Mouse (Mus musculus) ES-Bruce4 (cell line): ENCODE data around the gene Arhgap9. TPM values are rescaled to one million over a fixed set of nuclear protein-coding genes. Genes with fewer than 3 reads are reported as not detected.
A peak's percentile ranks its signal among the peaks of the same experiment; 100 is the strongest.

Experiments used
- H3K27ac ChIP-seq: 2 replicates; pipeline ENCODE4 v1.5.1; 2012; ENCODE audit warnings: low read length, inconsistent platforms; ENCODE audit not compliant: insufficient read depth
- H3K27me3 ChIP-seq: 2 replicates; pipeline ENCODE4 v1.6.1; 2012; ENCODE audit warnings: mild to moderate bottlenecking, low read length, inconsistent platforms; ENCODE audit not compliant: control insufficient read depth, poor library complexity, insufficient read depth, severe bottlenecking
- H3K36me3 ChIP-seq: 2 replicates; pipeline ENCODE4 v1.6.1; 2012; ENCODE audit warnings: inconsistent platforms, mild to moderate bottlenecking, low read length, moderate library complexity; ENCODE audit not compliant: control insufficient read depth, poor library complexity, insufficient read depth, severe bottlenecking
- H3K4me1 ChIP-seq: one replicate; pipeline ENCODE4 v1.8.1; 2011; ENCODE audit warnings: low read length; ENCODE audit not compliant: control insufficient read depth, insufficient read depth
- H3K4me3 ChIP-seq: 2 replicates; pipeline ENCODE4 v1.5.1; 2011; ENCODE audit warnings: low read depth, mild to moderate bottlenecking, low read length
- H3K9ac ChIP-seq: 2 replicates; pipeline ENCODE4 v1.6.1; 2012; ENCODE audit warnings: low read depth, mild to moderate bottlenecking, inconsistent platforms; ENCODE audit not compliant: poor library complexity, severe bottlenecking
- H3K9me3 ChIP-seq: replicated peaks from 2 replicates; pipeline ENCODE4 v1.6.1; 2012; ENCODE audit warnings: mild to moderate bottlenecking, low read length, inconsistent platforms; ENCODE audit not compliant: control insufficient read depth, poor library complexity, insufficient read depth, severe bottlenecking
- CTCF ChIP-seq: IDR thresholded peaks from one replicate; pipeline ENCODE4 v1.8.1; 2011; ENCODE audit warnings: low read depth, low read length
- EP300 ChIP-seq: IDR thresholded peaks from 2 replicates; pipeline ENCODE4 v1.6.1; 2011; ENCODE audit warnings: low read depth, low read length; ENCODE audit not compliant: insufficient read depth
- POLR2A ChIP-seq: IDR thresholded peaks from one replicate; pipeline ENCODE4 v1.8.1; 2011; ENCODE audit warnings: low read length; ENCODE audit not compliant: insufficient read depth
- polyA plus RNA-seq: library from polyadenylated mRNA; stranded (reverse); fragments of >200 nt; gene quantifications from 2 replicates; pipeline ENCODE4 v1.2.4, GENCODE M21; 2011; ENCODE audit warnings: low read depth; ENCODE audit not compliant: missing spikeins, insufficient read depth, insufficient read length

The Arhgap9 gene
- polyA plus RNA-seq, 1 experiment = 8.5 TPM

- Histone ChIP-seq H3K9me3 (peaks cover 11% of the 10 kb centered on the region), H3K4me1 (peaks cover 11% of the 10 kb centered on the region), H3K9ac (peak overlapping the region; percentile 57), H3K4me3 (peak overlapping the region; percentile 93), H3K36me3 (peaks cover 26% of the 10 kb centered on the region), H3K27ac (peak overlapping the region; percentile 70), H3K27me3 (no peaks in the 10 kb centered on the region)
- TF ChIP-seq EP300 = no peak
- no peak for TF ChIP-seq POLR2A
- no peak for TF ChIP-seq CTCF
Measured at GRCm38 (mm10) chr10:127290930-127291880, 30.6 kb upstream of the Arhgap9 start.

GRCm38 (mm10) chr10:127291881-127292638, 29.7 kb upstream of the Arhgap9 start:
- Histone ChIP-seq H3K27me3 (no peaks in the 10 kb centered on the region), H3K9me3 (peaks cover 12% of the 10 kb centered on the region), H3K36me3 (peaks cover 34% of the 10 kb centered on the region), H3K9ac (no peak overlapping the region), H3K4me3 (peak overlapping the region; percentile 11; the same call in 1 of the 2 replicates), H3K27ac (no peak overlapping the region), H3K4me1 (peaks cover 4% of the 10 kb centered on the region)
- no peak for TF ChIP-seq EP300
- no peak for TF ChIP-seq CTCF
- TF ChIP-seq POLR2A = no peak

GRCm38 (mm10) chr10:127292987-127293538, 28.7 kb upstream of the Arhgap9 start:
- Histone ChIP-seq H3K27me3 (no peaks in the 10 kb centered on the region), H3K36me3 (peaks cover 44% of the 10 kb centered on the region), H3K4me1 (no peaks in the 10 kb centered on the region)

DNA sequence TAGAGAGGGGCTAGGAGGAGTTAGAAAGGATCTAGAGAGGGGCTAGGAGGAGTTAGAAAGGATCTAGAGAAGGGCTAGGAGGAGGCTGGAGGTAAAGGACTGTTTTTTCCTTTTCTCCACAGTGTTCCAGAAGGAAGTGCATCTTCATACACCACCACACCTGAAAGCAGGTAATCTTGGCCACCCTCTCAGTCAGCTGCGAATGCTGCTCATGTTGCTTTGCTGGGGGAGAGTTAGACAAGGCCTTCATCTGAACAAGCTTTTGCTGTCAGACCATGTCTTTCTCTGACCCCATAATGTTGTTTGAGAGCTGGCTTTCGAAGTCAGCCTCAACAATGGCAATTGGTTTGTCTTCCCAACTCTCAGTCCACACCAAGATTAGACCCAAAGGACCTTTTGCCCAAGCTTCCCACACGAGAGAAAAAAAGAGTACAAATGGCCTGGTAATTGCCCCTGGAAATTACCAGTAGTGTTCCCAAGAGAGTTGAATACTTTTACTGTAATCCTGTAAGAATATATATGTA, 28.1 kb upstream of the Arhgap9 start:
- H3K4me3 ChIP-seq = no peak overlapping the region
- no peaks in the 10 kb centered on the region for H3K27me3 ChIP-seq
- no peaks in the 10 kb centered on the region for H3K4me1 ChIP-seq
- H3K9me3 ChIP-seq = peaks cover 12% of the 10 kb centered on the region
- H3K36me3 ChIP-seq = peaks cover 45% of the 10 kb centered on the region
- TF ChIP-seq CTCF (no peak), POLR2A (no peak), EP300 (no peak)
- H3K27ac ChIP-seq = no peak overlapping the region
- no peak overlapping the region for H3K9ac ChIP-seq

More at GRCm38 (mm10) chr10:127292987-127293538, 28.7 kb upstream of the Arhgap9 start:
- no peak overlapping the region for H3K27ac ChIP-seq
- TF ChIP-seq POLR2A (no peak), EP300 (no peak), CTCF (no peak)
- peaks cover 12% of the 10 kb centered on the region for H3K9me3 ChIP-seq
- H3K4me3 ChIP-seq = no peak overlapping the region
- H3K9ac ChIP-seq = no peak overlapping the region

DNA sequence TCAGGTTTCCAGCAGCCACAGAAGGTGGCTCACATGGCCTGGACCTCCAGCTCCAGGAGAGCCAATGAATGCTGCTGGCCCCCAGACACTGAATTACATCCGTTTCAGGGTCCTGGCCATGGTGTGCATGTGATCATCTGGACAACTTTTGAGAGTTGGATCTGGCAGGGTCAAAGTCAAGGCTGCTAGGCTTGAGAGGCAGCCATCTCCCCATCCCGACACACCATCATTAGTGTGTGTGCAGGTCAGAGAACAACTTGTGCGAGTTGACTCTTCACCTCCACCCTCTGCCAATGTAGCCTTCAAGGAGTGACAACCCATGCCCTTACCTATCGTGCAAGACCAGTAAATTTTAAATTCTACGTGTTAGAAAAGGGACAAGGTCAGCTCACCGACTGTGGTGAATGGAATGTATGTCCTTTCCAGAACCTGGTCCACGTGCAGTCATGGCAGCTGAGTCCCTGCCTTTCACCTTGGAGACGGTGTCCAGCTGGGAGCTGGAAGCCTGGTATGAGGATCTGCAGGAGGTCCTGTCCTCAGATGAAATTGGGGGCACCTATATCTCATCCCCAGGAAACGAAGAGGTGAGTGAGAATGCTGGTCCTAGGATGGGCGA, 26.8 kb upstream of the Arhgap9 start:
- H3K4me3 ChIP-seq = no peak overlapping the region
- peaks cover 52% of the 10 kb centered on the region for H3K36me3 ChIP-seq
- no peaks in the 10 kb centered on the region for H3K27me3 ChIP-seq
- no peaks in the 10 kb centered on the region for H3K4me1 ChIP-seq
- no peak overlapping the region for H3K27ac ChIP-seq
- no peak overlapping the region for H3K9ac ChIP-seq
- peaks cover 12% of the 10 kb centered on the region for H3K9me3 ChIP-seq
- no peak for TF ChIP-seq POLR2A
- no peak for TF ChIP-seq CTCF
- TF ChIP-seq EP300 = no peak
